Mouse (Mus musculus) liver, embryonic 16.5 days (tissue): ENCODE results near the gene Phyhd1. TPM values are rescaled to one million over a fixed set of nuclear protein-coding genes. Genes with fewer than 3 reads are reported as not detected.

Experiments
- ATAC-seq: fragments of 200-750 bp; cut with Nextera tagmentation; 2 replicates; pipeline ENCODE4 v1.8.0; 2017; ENCODE audit warnings: low read depth, mild to moderate bottlenecking, moderate number of reproducible peaks, moderate library complexity
- H3K27ac ChIP-seq: fragments of 300-500 bp; sonication (generic); 2 replicates; pipeline ENCODE4 v1.5.1; 2014; ENCODE audit warnings: mild to moderate bottlenecking, low read length
- H3K27me3 ChIP-seq: fragments of 300-500 bp; sonication (generic); 2 replicates; pipeline ENCODE4 v1.6.1; 2014; ENCODE audit warnings: low read depth, low read length, mixed read lengths; ENCODE audit not compliant: control insufficient read depth, insufficient read depth
- H3K36me3 ChIP-seq: fragments of 300-500 bp; sonication (generic); 2 replicates; pipeline ENCODE4 v1.6.1; 2014; ENCODE audit warnings: mild to moderate bottlenecking; ENCODE audit not compliant: control insufficient read depth, insufficient read depth
- H3K4me1 ChIP-seq: fragments of 300-500 bp; sonication (generic); 2 replicates; pipeline ENCODE4 v1.6.1; 2014; ENCODE audit warnings: low read depth, low read length, mixed read lengths; ENCODE audit not compliant: control insufficient read depth
- H3K4me2 ChIP-seq: fragments of 300-500 bp; sonication (generic); 2 replicates; pipeline ENCODE4 v1.6.1; 2014; ENCODE audit warnings: low read depth, low read length, mixed read lengths
- H3K4me3 ChIP-seq: fragments of 300-500 bp; sonication (generic); 2 replicates; pipeline ENCODE4 v1.5.1; 2014; ENCODE audit warnings: low read depth, mild to moderate bottlenecking, low read length
- H3K9ac ChIP-seq: fragments of 300-500 bp; sonication (generic); 2 replicates; pipeline ENCODE4 v1.6.1; 2014; ENCODE audit warnings: low read depth, low read length
- H3K9me3 ChIP-seq: fragments of 300-500 bp; sonication (generic); replicated peaks from 2 replicates; pipeline ENCODE4 v1.6.1; 2016; ENCODE audit warnings: low read length; ENCODE audit not compliant: control insufficient read depth
- WGBS: fragments of 180-500 bp; shearing (Covaris S2); extraction: QIAGEN DNeasy Blood & Tissue Kit; methylation state at CpG from one replicate; pipeline ENCODE4 v1.1.7; 2014; ENCODE audit not compliant: insufficient replicate concordance; 5-methylcytosine and 5-hydroxymethylcytosine counted together
- polyA plus RNA-seq: library from polyadenylated mRNA; unstranded; fragments of >200 nt; fragmentation: Nextera tagmentation; extraction: Ambion mirVana; gene quantifications from 2 replicates; pipeline ENCODE4 v1.2.1, GENCODE M21; 2015

Phyhd1 gene
- polyA plus RNA-seq, 1 experiment from 2014 or later = 16.0 TPM

- Histone ChIP-seq H3K4me2 (peak overlapping the region; percentile 41; the same call in 1 of the 2 replicates), H3K9me3 (no peaks in the 10 kb centered on the region), H3K27ac (no peak overlapping the region), H3K9ac (no peak overlapping the region), H3K4me3 (no peak overlapping the region), H3K27me3 (no peaks in the 10 kb centered on the region), H3K4me1 (peaks cover 18% of the 10 kb centered on the region), H3K36me3 (peaks cover 13% of the 10 kb centered on the region)
- no peak for ATAC-seq
- WGBS = 85% methylated on average over 2 of the region's 2 CpGs
These were observed 1.5 kb downstream of the Phyhd1 start for GRCm38 (mm10) chr2:30267466-30267865.

- Histone ChIP-seq H3K4me3 (no peak overlapping the region), H3K9me3 (no peaks in the 10 kb centered on the region), H3K4me1 (peaks cover 18% of the 10 kb centered on the region), H3K9ac (no peak overlapping the region), H3K4me2 (no peak overlapping the region), H3K36me3 (peaks cover 8% of the 10 kb centered on the region), H3K27me3 (no peaks in the 10 kb centered on the region), H3K27ac (no peak overlapping the region)
- no peak for ATAC-seq
- 38% methylated on average over 4 of the region's 4 CpGs for WGBS
These were observed 2.4 kb downstream of the Phyhd1 start for GRCm38 (mm10) chr2:30268371-30268770.

- H3K4me2 ChIP-seq = no peak overlapping the region
- no peak for ATAC-seq
- H3K9ac ChIP-seq = no peak overlapping the region
- no peaks in the 10 kb centered on the region for H3K9me3 ChIP-seq
- H3K4me1 ChIP-seq = peaks cover 18% of the 10 kb centered on the region
- no peak overlapping the region for H3K27ac ChIP-seq
- 66% methylated on average over 17 of the region's 17 CpGs for WGBS
- H3K27me3 ChIP-seq = no peaks in the 10 kb centered on the region
- H3K36me3 ChIP-seq = peaks cover under 1% of the 10 kb centered on the region
- H3K4me3 ChIP-seq = no peak overlapping the region
These were observed 3.4 kb downstream of the Phyhd1 start for GRCm38 (mm10) chr2:30269241-30269990.

- H3K27ac ChIP-seq = no peak overlapping the region
- WGBS = 0% methylated on average over 1 of the region's 1 CpGs
These were observed 4.1 kb downstream of the Phyhd1 start for GRCm38 (mm10) chr2:30270134-30270533.

GRCm38 (mm10) chr2:30280743-30281142, 14.7 kb downstream of the Phyhd1 start, which contains the start of gene Gm28038:
Gene Gm28038 (plus strand): TSS chr2:30281043.
- Histone ChIP-seq H3K27ac (no peak within 1 kb of the TSS), H3K4me2 (no peak within 1 kb of the TSS), H3K9ac (no peak within 1 kb of the TSS), H3K9me3 (no peaks in the 10 kb centered on the region), H3K36me3 (no peaks in the 10 kb centered on the region), H3K4me1 (peaks cover 11% of the 10 kb centered on the region), H3K27me3 (no peaks in the 10 kb centered on the region), H3K4me3 (no peak within 1 kb of the TSS)
- ATAC-seq = no peak
- WGBS = 76% methylated on average over 11 of the region's 11 CpGs

More at GRCm38 (mm10) chr2:30270134-30270533, 4.1 kb downstream of the Phyhd1 start:
- Histone ChIP-seq H3K36me3 (no peaks in the 10 kb centered on the region), H3K4me2 (no peak overlapping the region), H3K9ac (no peak overlapping the region), H3K4me1 (peaks cover 16% of the 10 kb centered on the region), H3K27me3 (no peaks in the 10 kb centered on the region), H3K9me3 (no peaks in the 10 kb centered on the region), H3K4me3 (no peak overlapping the region)
- ATAC-seq = peak; percentile 42

GRCm38 (mm10) chr2:30281651-30282050, 15.6 kb downstream of the Phyhd1 start:
- H3K36me3 ChIP-seq = no peaks in the 10 kb centered on the region
- no peak overlapping the region for H3K4me3 ChIP-seq
- H3K27me3 ChIP-seq = no peaks in the 10 kb centered on the region
- H3K9ac ChIP-seq = no peak overlapping the region
- peaks cover 11% of the 10 kb centered on the region for H3K4me1 ChIP-seq
- no peak for ATAC-seq
- no peaks in the 10 kb centered on the region for H3K9me3 ChIP-seq
- 62% methylated on average over 3 of the region's 3 CpGs for WGBS
- no peak overlapping the region for H3K27ac ChIP-seq
- H3K4me2 ChIP-seq = no peak overlapping the region

GRCm38 (mm10) chr2:30283193-30283592, 17.2 kb downstream of the Phyhd1 start:
- Histone ChIP-seq H3K9ac (no peak overlapping the region), H3K9me3 (no peaks in the 10 kb centered on the region), H3K27ac (no peak overlapping the region), H3K36me3 (no peaks in the 10 kb centered on the region), H3K4me1 (peaks cover 22% of the 10 kb centered on the region), H3K4me2 (no peak overlapping the region), H3K4me3 (no peak overlapping the region), H3K27me3 (no peaks in the 10 kb centered on the region)
- ATAC-seq = no peak
- 70% methylated on average over 2 of the region's 2 CpGs for WGBS

- peaks cover 22% of the 10 kb centered on the region for H3K4me1 ChIP-seq
- H3K4me3 ChIP-seq = peak overlapping the region; percentile 92
- no peaks in the 10 kb centered on the region for H3K9me3 ChIP-seq
- no peak overlapping the region for H3K27ac ChIP-seq
- H3K36me3 ChIP-seq = no peaks in the 10 kb centered on the region
- ATAC-seq = no peak
- WGBS = 71% methylated on average over 5 of the region's 5 CpGs
- H3K9ac ChIP-seq = peak overlapping the region; percentile 88
- no peaks in the 10 kb centered on the region for H3K27me3 ChIP-seq
- H3K4me2 ChIP-seq = peak overlapping the region; percentile 96
These were observed 19.0 kb downstream of the Phyhd1 start for GRCm38 (mm10) chr2:30285004-30285403.

GRCm38 (mm10) chr2:30285416-30286181, 19.6 kb downstream of the Phyhd1 start:
- no peaks in the 10 kb centered on the region for H3K9me3 ChIP-seq
- peak overlapping the region; percentile 88 for H3K9ac ChIP-seq
- no peaks in the 10 kb centered on the region for H3K27me3 ChIP-seq
- peaks cover 22% of the 10 kb centered on the region for H3K4me1 ChIP-seq
- peak; percentile 52 for ATAC-seq
- H3K4me3 ChIP-seq = peak overlapping the region; percentile 92
- 5% methylated on average over 38 of the region's 38 CpGs for WGBS
- H3K4me2 ChIP-seq = peak overlapping the region; percentile 96
- H3K27ac ChIP-seq = peak overlapping the region; percentile 48; the same call in 1 of the 2 replicates
- H3K36me3 ChIP-seq = no peaks in the 10 kb centered on the region
